Mouse (Mus musculus): Measurements from ENCODE around the gene Flywch1.
A peak's percentile ranks its signal among the peaks of the same experiment; 100 is the strongest.

The Flywch1 gene

DNA sequence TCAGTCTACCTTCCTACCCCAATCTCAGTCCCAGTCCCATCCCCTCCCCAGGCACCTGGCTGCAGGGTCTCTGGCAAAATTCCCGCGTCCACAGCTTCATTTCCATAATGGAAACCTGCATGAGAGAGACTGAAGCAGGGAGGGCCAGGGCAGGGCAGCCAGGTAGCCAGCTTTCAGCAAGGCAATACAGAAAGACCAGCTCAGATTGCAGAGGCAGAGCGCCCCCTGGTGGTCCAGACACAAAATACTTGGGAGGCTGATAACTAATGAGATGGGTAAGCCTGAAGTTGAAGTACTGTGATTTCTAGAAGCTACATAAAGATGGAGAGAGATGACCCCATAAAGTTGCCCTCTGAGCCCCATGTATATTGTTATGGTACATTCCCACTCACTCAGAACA lies 65.2 kb downstream of the Flywch1 start:
- peak; percentile 85 for DNase-seq (ENCODE audit: extremely low spot score, low spot score)

DNA sequence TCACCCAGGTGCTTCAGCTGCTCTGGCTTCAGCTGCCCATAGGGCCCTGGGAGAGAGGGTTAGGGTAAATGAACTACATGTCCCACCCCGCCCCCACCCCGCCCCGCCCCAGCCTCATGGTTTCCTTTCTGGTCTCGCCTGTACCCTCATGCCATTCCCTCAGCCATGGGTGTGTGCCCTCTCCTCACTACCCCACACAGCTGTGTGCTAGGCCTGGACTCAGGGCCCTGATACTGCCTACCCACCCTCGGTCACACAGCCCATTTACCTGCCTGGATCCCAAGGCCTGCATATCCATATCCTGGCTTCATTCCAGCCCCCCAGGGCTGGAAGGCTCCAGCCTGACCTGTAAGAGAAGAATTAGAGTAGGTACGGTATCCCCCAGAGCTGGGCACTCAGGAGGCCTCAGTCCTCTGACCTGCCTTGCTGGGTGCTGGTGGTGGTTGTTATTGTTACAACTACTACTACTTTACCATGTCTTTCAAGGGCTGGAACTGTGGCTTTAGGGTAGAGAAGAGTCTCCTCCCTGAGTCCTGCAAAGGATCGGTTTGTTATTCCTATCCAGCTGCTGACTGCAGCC lies 65.8 kb downstream of the Flywch1 start:
- DNase-seq (ENCODE audit: extremely low spot score, low spot score), result no peak

DNA sequence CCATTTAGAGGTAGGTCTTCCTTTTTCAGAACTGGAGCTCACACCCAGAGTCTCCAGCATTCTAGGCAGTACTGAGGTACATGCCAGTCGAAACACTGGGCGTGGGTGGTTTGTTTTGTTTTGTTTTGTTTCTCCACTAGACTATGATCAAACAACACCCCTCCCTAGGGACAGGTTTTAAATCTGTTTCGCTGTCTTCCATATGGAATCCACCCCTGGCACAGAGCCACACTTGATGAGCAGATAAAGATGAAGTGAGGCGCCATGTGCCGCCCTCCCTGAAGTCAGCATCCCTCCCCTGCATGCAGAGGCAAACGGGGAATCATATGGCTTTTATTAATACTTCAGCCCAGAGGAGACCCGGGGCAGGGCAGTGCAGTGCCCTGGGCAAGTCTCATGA lies 66.7 kb downstream of the Flywch1 start:
- no peak for DNase-seq (ENCODE audit: extremely low spot score, low spot score)

DNA sequence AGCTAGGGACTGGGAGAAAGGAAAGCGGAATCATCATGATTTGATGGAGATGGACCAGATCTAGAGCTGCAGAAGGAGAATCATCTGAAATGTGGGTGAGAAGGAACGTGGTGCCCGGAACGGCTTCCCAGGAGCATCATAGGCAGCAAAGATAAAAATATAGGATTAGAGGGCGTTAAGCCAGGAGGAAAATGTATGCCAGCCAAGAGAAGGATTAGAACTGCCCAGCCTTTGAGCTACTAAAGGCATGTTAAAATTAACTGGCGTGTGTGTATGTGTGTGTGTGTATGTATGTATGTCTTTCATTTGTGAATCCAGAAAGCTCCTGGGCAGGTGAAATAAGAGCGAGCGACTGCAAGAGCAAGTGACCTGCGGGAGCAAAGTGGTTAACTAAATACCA lies 68.1 kb downstream of the Flywch1 start:
- DNase-seq (ENCODE audit: extremely low spot score, low spot score), result no peak
